Mouse (Mus musculus) lung, postnatal 36 days (tissue): ENCODE measurements around the gene Igsf21.

Experiments used
- DNase-seq: peaks from one replicate; pipeline ENCODE4 v3.0.0; 2022; ENCODE audit warnings: mixed read lengths

Gene Igsf21

DNA sequence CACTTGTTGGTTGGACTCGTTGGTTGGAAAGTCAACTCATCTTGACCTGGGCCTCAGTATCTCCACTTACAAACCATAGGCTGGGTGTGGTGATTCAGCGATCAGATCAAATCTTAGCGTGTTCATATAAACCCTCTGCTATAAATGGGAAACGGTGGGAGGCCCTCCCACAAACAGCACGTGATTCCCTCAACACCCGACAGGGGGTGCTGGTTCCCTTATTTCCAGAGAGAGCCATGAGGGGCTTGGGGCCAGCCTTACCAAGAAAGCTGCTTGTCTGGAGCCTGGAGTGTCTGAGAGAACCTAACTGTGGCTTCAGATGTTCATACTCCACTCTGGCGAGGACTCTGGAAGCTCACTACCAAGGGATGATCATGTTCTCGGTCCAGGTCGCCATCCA lies 106.1 kb downstream of the Igsf21 start:
- DNase-seq = no peak

GRCm38 (mm10) chr4:140138846-140139245 lies 107.7 kb downstream of the Igsf21 start:
- no peak for DNase-seq

DNA sequence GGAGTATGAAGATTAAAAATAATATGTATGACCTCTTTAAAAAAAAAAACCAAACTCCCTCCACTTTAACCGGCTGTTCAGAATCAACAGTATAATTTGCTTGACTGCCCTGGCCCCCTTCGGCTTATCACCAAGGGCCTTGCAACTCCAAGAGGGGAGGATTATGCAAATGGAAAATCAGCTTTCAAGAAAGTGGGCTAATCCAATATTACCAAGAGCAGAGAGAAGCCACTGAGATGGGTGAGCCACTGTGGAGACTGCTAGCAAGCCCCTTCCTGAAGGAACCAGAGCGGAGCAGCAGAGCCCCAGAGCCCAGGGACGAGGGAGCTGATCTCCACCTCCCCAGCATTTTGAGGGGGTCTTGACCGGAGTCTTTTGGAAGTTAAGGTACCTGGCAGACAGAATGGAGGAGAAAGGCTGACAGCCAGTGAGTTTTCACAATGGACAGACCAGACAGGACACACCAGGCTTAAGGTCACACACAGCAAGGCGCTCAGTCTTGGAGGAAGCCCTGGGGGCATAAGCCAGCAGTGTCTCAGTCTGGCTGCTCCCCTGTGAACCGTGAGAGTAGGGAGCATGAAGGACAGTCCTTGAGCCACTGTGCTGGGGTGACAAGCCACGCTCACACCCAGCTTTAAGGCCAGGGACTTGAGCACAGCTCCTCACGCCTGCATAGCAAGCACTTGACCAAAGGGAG lies 114.8 kb downstream of the Igsf21 start:
- no peak for DNase-seq

DNA sequence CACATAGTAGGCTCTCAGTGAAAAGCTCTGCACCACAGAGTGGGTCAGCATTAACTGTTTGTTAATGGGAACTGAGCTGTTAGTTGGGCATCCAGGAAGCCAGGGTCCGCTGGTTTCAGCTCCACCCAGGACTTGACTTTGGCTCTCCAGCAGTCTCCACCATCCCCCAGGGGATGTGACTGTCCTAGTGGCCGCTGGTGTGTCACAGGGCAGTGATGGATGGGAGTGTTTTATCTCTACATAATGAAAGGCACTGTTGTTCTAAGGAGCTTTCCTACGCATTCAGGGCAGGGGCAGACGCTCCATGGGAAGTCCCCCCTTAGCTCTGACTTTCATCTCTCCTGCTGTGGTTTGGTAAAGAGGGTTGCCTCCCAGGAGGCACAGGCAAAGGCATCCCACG lies 115.4 kb downstream of the Igsf21 start:
- no peak for DNase-seq

GRCm38 (mm10) chr4:140129553-140130275 lies 116.9 kb downstream of the Igsf21 start:
- no peak for DNase-seq

DNA sequence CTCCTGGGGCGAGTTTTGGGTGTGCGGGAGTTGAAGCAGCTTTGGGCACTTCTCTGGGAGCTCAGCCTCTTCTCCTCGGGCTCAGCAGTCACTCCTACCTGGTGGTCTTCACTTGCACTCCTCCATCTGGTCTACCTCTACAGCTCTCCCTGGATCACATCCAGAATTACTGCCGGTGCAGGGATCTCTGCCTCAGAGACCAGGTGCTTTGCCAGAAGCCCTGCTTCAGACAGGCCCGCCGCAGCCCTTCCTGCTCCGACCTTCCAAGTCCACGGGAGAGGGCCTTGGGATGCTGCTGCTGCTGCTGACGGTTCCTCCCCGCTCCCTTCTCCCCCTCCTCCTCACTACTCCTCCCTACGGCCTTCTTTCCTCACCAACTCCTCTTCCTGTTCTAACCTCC lies 118.5 kb downstream of the Igsf21 start:
- DNase-seq = no peak

DNA sequence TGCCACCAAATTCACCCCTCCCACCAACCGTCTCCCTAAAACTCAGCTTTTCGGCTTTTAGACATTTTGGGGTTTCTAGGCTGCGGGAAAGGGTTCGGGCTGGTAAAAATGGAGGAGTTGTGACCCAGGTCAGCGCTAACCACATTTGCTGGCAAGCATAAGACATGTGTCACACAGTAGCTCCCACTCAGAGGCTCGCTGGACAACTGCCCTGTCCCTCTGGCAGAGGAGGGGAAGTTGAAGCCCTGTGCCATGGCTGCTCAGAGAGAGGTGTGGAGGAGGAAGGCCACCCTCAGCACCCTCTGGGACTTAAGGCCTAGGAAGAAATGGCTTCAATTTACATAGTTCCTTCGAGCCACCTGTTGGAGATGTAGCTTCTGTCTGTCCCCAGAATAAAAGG lies 120.8 kb downstream of the Igsf21 start:
- no peak for DNase-seq

- DNase-seq = no peak
These were observed 124.0 kb downstream of the Igsf21 start for GRCm38 (mm10) chr4:140122534-140122933.

DNA sequence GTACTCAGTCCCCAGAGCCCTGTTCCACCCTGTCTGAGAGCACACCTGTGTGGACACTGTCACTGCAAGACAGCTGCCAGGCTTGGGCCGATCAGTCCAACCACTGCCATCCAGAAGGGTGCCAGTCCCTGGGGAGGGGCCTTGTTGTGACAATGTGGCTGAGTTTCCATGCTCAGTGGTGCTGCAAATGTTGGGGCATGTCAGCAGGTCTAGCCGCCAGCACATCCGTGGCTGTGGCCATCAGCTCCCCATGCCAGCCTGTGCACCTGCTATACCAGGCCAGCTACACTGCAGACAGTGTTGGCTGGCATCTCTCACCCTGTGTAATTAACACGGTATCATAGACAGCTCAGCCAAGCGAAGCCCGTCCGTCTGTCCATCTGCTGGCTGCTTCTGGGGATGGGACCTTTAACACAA lies 129.3 kb downstream of the Igsf21 start:
- DNase-seq = no peak

- DNase-seq = no peak
These were observed 130.8 kb downstream of the Igsf21 start for GRCm38 (mm10) chr4:140115756-140116155.

DNA sequence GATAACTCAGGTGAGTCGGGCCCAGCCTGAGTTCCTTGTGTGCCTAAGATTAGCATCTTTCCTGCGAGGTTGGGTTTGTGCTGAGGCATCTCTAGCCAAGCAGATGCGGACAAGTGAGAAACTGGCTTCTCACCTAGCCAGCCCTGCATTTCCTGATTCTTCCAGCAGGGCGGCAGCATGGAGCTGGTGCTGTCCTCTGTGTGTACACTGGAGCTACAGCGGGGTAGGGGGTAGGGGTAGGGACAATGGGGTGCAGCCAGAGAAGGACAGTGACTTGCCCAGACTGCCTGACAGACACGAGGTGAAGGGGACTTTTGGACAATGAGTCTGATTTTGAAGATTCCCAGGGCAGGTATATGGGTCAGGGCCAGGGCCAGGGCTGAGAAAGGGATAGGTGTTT lies 131.5 kb downstream of the Igsf21 start:
- no peak for DNase-seq

DNA sequence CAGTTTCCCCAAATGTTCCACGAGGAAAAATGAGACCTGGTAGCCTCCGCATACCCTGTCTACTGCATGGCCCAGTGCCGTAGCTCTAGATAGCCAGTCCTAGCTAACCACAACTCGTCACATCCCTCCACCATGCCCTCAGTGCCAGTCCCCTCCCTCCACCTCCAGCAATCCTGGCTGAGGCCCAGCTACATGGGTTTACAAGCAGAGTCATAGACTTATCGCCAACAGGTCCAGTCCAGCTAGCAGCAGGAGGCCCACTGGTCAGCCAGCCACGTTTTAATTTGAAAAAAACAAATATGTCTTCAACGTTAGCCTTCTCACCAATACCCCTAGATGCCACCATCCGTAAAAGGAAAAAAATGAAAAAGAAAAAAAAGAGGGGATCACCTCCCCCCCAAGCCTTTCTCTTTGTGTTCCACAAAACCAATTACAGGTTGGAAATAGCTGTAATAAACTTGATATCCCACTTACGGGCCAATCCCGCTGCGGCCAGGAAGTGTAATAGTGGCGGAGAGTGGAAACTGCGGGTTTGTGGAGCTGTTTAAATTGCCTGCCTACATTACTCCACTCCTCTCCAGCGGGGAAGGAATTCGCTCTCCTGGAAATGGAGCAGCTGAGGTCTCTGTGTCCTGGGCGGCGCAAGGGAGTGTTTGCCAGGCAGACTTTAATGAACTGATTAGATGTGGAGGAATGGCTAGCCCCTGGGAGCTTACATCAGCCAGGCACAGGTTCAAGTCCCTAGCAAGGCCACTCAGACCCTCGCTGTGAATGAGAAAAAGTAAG lies 132.7 kb downstream of the Igsf21 start:
- DNase-seq = no peak

- no peak for DNase-seq
These were observed 137.0 kb downstream of the Igsf21 start for GRCm38 (mm10) chr4:140109626-140109948.

- DNase-seq = no peak
These were observed 137.5 kb downstream of the Igsf21 start for GRCm38 (mm10) chr4:140108871-140109625.

- no peak for DNase-seq
These were observed 139.4 kb downstream of the Igsf21 start for GRCm38 (mm10) chr4:140107161-140107560.

DNA sequence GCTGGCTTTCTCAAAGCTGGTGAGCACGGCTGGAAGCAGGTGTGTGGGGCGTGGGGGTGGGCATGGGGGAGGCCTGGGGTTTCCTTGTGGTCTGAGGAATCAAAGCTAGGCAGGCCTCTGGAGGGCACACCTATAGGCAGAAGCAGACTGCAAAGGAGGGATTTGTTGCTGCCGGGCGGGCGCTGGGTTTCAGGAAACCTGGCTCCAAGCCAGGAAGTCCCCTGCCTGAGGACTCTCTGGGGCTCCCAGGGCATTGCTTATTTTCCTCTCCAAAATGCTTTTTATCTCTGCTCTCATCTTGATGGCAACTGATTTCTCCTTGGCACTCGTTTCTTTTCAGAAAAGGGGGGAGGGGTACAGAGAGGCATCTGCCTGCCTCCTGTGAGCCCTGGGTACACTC lies 141.8 kb downstream of the Igsf21 start:
- no peak for DNase-seq

GRCm38 (mm10) chr4:140103341-140104027 lies 143.1 kb downstream of the Igsf21 start:
- DNase-seq = peak; percentile 18

GRCm38 (mm10) chr4:140102581-140103200 lies 143.9 kb downstream of the Igsf21 start:
- DNase-seq = no peak

- DNase-seq = peak; percentile 21
These were observed 145.5 kb downstream of the Igsf21 start for GRCm38 (mm10) chr4:140101106-140101505.

GRCm38 (mm10) chr4:140100141-140100540 lies 146.4 kb downstream of the Igsf21 start:
- DNase-seq = no peak

- no peak for DNase-seq
These were observed 150.3 kb downstream of the Igsf21 start for GRCm38 (mm10) chr4:140096283-140096682.

- no peak for DNase-seq
These were observed 151.7 kb downstream of the Igsf21 start for GRCm38 (mm10) chr4:140094835-140095234.
